Mouse (Mus musculus) cerebellum, postnatal 4 days (tissue): Measurements from ENCODE around the gene Rdh16f1.
"Not testable (repeated sequence)": the region's sequence is repeated elsewhere in the genome, so short reads cannot be mapped to it uniquely, and the experiment has no call there.

Source experiments
- DNase-seq, 2 experiments: peaks; one replicate each; pipeline ENCODE4 v3.0.0; 2022; ENCODE audit warnings: low spot score in 2 of 2, mixed read lengths in 1 of 2

Rdh16f1 gene

GRCm38 (mm10) chr10:127748847-127749612 lies 10.6 kb upstream of the Rdh16f1 start:
- no peak for DNase-seq

GRCm38 (mm10) chr10:127750136-127750777 lies 9.3 kb upstream of the Rdh16f1 start:
- no peak for DNase-seq

DNA sequence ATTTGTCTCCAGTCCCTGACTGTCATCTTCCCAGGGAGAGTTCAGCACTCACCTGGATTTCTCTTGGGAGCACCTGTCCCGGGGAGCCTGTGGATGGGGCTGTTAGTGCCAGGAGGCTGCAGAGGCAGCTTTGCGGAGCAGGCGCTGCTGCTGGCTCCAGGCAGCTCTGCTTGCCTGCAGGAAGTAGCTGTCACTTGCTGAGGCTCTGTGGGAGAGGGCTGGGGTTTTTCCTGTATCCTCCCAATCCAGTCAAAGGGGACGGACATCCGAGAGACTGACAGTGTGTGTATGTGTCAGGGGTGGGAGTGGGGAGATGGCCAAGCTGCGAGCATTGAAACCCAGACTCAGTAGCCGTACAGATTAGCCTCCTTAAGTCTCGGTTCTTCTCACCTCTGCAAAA lies 8.0 kb upstream of the Rdh16f1 start, which contains the start of gene Gpr182:
Gpr182 (minus strand) TSS at position 185 of the 400 bp plus-strand sequence.
- DNase-seq, result no peak

- no peak for DNase-seq
These were observed 4.9 kb upstream of the Rdh16f1 start for GRCm38 (mm10) chr10:127754566-127755166.

GRCm38 (mm10) chr10:127755246-127755645 lies 4.3 kb upstream of the Rdh16f1 start:
- DNase-seq, result no peak

DNA sequence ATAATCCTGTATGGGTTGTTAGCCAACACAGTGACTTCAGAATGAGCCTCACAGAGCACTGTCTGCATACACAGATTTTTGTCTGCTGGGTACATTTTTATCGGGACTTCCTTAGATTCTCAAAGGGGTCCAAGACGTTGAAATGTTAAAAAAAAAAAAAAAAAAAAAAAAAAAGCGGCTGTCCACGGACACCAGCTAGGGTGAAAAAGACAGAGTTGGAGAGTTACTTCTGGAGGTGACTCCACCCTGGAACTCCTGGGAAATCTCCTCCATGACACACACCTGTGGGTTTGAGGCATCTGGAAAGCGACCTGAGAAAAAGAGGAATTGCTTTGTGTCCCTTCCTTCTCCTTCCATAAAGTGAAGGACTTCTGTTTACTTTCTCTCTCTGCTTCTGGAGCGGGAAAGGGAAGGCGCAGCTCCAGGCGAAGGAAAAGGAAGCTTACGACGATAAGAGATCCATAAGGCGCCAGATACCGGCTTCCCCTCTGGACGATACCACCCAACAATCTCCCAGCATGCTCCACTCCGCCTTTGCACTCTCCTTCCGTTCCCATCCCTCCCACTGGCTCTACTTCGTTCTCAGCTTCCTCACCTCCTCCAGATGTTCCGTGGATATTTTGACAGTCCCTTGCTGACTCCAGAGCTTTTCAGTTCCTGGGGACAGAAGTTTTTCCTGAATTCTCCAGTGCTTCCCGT lies 3.7 kb upstream of the Rdh16f1 start:
- DNase-seq, result no peak

GRCm38 (mm10) chr10:127762926-127763325 lies 3.3 kb downstream of the Rdh16f1 start:
- DNase-seq, result not testable (repeated sequence)

DNA sequence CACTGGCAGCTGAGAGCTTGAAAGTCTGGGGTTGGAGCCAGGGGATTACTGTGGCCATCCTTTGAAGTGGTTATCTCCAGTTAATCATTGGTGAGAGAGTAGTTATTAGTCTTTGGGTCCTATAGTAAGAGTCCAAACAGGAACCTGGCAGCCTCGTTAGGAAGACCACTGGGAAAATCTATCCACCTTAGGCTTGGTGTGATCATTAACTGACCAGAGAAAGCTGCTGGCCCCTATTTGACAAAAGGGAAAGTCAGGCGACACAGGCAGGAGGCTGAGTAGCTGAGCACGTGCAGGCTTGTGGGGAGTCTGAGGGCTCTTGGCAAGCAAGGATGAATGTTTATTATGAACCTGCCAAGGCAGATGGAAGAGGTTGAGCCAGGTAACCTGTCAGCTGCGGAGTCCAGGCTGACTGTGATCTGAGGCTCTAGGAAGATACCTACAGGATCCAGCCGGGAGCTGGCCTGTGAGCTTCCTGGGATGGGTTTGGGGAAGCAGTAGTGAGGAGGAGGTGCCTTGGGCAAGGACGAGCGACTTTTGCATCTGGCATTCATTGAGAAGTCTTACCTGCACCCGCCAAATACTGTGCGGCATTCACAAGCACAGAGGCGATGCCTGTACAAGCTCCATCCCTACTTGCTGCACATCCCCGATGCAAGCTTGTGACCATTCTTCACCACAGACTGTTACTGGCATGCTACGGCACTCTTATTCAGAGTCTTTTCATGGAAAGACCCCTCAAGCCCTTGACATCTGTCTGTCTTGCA lies 4.5 kb downstream of the Rdh16f1 start:
- no peak for DNase-seq

DNA sequence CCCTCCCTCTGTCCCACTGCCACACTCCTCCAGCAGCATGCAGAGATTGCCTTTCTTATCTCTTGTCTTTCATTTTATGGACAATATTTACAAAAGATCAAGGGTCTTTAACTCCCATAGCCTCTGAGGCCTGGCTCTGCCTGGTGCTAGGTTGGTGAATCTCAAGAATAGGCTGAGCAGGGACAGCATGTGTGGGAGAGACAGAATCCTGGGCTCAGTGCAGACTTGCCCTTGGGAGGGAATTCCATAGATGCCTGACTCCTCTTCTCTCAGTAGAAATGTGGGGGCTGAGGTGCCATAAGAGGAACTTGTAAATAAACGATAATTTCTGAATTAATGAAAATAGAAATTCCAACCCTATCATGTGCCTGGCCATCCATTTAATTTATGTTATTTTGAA lies 7.0 kb downstream of the Rdh16f1 start:
- DNase-seq, result no peak

GRCm38 (mm10) chr10:127776011-127776410 lies 16.4 kb downstream of the Rdh16f1 start, which contains the start of gene Rdh9:
TSS of gene Rdh9 (plus strand) at chr10:127776386.
- no peak for DNase-seq

GRCm38 (mm10) chr10:127782321-127782720 lies 22.7 kb downstream of the Rdh16f1 start:
- DNase-seq, result not testable (repeated sequence)

- DNase-seq, result not testable (repeated sequence)
These were observed 25.8 kb downstream of the Rdh16f1 start for GRCm38 (mm10) chr10:127785411-127785810.

GRCm38 (mm10) chr10:127799295-127799694 lies 39.7 kb downstream of the Rdh16f1 start:
- DNase-seq, result no peak

DNA sequence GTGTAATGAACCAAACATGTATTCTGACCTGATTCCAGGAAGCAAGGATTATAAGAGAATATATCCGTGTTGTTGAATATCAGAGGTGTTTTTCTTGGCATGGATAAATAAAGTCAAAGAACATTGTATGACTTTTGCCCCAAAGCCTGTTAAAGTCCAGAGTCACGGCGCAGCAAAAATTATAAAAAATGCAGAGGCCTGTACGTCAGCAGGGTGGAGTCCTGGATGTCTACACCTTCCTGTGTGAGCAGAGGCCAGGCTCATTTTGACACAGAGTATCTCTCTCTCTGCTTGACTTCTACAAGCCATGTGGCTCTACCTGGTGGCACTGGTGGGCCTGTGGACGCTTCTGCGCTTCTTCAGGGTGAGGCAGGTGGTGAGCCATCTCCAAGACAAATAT lies 41.3 kb downstream of the Rdh16f1 start, which contains the start of gene Rdh16:
Rdh16 (plus strand) TSS at position 262 of the 400 bp plus-strand sequence.
- no peak for DNase-seq

- DNase-seq, result no peak
These were observed 42.0 kb downstream of the Rdh16f1 start for GRCm38 (mm10) chr10:127801612-127802011.

GRCm38 (mm10) chr10:127802236-127802635 lies 42.6 kb downstream of the Rdh16f1 start:
- no peak for DNase-seq

DNA sequence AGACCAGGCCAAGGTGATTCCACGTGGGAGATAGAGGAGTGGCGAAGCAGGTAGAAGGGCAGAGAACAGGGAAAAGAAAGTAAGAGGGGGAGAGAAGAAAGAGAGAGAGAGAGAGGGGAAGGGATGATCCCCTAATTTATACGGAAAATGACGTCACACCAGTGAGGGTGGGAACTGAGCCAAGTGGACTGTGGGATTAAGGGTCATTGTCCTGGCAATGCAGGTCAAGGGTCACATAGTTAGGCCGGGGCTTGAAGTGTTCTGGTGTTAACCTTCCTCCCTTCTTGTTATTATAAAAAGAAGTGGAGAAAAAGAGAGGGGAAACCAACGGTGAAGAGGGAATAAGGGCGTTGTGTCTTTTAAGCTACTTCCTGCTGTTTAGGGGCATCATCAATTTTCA lies 44.8 kb downstream of the Rdh16f1 start:
- no peak for DNase-seq

GRCm38 (mm10) chr10:127815888-127816287 lies 56.3 kb downstream of the Rdh16f1 start:
- no peak for DNase-seq

DNA sequence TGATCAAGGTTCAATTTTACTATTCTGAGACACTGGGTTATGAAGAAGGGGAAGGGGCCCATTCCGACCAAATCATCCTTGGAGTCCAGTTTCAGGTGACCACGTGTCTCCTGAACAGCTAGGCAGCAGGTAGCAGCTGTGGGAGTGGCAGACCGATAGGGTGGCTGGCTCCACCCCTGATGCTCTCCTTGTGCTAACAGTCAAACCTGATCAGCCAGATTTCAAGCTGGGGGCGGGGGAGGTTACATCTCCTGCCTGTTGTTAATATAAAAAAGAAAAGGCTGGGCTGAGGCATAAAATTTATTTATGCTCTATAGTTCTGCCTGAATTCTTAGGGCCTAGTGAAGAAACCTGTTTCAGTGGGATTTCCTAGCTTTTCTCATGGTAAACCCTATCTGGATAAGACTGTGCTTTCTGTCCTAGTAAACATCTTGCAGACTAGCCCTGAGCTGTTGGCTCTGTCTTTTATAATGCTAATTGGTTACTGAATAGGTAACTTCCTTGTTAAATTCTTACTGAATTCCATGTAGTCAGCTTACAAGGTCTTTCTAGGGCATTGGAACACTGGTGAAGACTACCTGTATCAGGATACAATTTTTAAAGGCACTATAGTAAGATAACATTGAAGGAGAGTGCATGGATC lies 57.8 kb downstream of the Rdh16f1 start:
- DNase-seq, result not testable (repeated sequence)

- not testable (repeated sequence) for DNase-seq
These were observed 62.2 kb downstream of the Rdh16f1 start for GRCm38 (mm10) chr10:127821806-127822205.

- DNase-seq, result no peak
These were observed 65.8 kb downstream of the Rdh16f1 start for GRCm38 (mm10) chr10:127825386-127825785.
